Mouse (Mus musculus) forebrain, postnatal 0 days (tissue): ENCODE measurements around the gene Bace1. TPM values are rescaled to one million over a fixed set of nuclear protein-coding genes. Genes with fewer than 3 reads are reported as not detected.
A peak's percentile ranks its signal among the peaks of the same experiment; 100 is the strongest.

Source experiments
- ATAC-seq: fragments of 200-750 bp; cut with Nextera tagmentation; 2 replicates; pipeline ENCODE4 v1.8.0; 2017; ENCODE audit warnings: mild to moderate bottlenecking, moderate library complexity
- DNase-seq: peaks from one replicate; pipeline ENCODE4 v3.0.0-alpha.2; 2015
- H3K27ac ChIP-seq: fragments of 300-500 bp; sonication (generic); 2 replicates; pipeline ENCODE4 v1.5.1; 2014; ENCODE audit warnings: low read depth, mild to moderate bottlenecking, antibody characterized with exemption, low read length, moderate library complexity, mixed read lengths
- H3K27me3 ChIP-seq: fragments of 300-500 bp; sonication (generic); 2 replicates; pipeline ENCODE4 v1.6.1; 2014; ENCODE audit warnings: mild to moderate bottlenecking, low read length, mixed read lengths; ENCODE audit not compliant: insufficient read depth
- H3K36me3 ChIP-seq: fragments of 300-500 bp; sonication (generic); 2 replicates; pipeline ENCODE4 v1.6.1; 2014; ENCODE audit warnings: mild to moderate bottlenecking, moderate library complexity; ENCODE audit not compliant: insufficient read depth
- H3K4me1 ChIP-seq: fragments of 300-500 bp; sonication (generic); 2 replicates; pipeline ENCODE4 v1.6.1; 2014; ENCODE audit warnings: antibody characterized with exemption; ENCODE audit not compliant: insufficient read depth
- H3K4me2 ChIP-seq: fragments of 300-500 bp; sonication (generic); 2 replicates; pipeline ENCODE4 v1.6.1; 2014; ENCODE audit warnings: low read depth, mild to moderate bottlenecking, moderate library complexity
- H3K4me3 ChIP-seq: fragments of 300-500 bp; sonication (generic); 2 replicates; pipeline ENCODE4 v1.5.1; 2014; ENCODE audit warnings: low read depth, low read length, mixed read lengths
- H3K9ac ChIP-seq: fragments of 300-500 bp; sonication (generic); 2 replicates; pipeline ENCODE4 v1.6.1; 2014; ENCODE audit warnings: mild to moderate bottlenecking
- H3K9me3 ChIP-seq: fragments of 300-500 bp; sonication (generic); 2 replicates; pipeline ENCODE4 v1.6.1; 2016; ENCODE audit warnings: low read length
- CTCF ChIP-seq: sonication (generic); IDR thresholded peaks from 2 replicates; pipeline ENCODE4 v1.5.1; 2016; ENCODE audit warnings: antibody characterized with exemption, control low read depth, low read depth
- WGBS: fragments of 180-500 bp; shearing (Covaris S2); extraction: QIAGEN DNeasy Blood & Tissue Kit; methylation state at CpG from one replicate; pipeline ENCODE4 v1.1.7; 2014; 5-methylcytosine and 5-hydroxymethylcytosine counted together
- polyA plus RNA-seq: library from polyadenylated mRNA; unstranded; fragments of >200 nt; fragmentation: Nextera tagmentation; extraction: Ambion mirVana; gene quantifications from 2 replicates; pipeline ENCODE4 v1.2.1, GENCODE M21; 2015
- total RNA-seq: library from RNA; depleted of rRNA; stranded (reverse); fragments of >200 nt; gene quantifications from 2 replicates; pipeline ENCODE4 v1.2.3, GENCODE M21; 2014; rRNA removed

Gene Bace1
- total and polyA plus RNA-seq, 2 experiments from 2014 or later: 39.1 to 48.5 TPM

- Histone ChIP-seq H3K4me3 (no peak overlapping the region), H3K9ac (no peak overlapping the region), H3K27me3 (no peaks in the 10 kb centered on the region), H3K36me3 (peaks cover 72% of the 10 kb centered on the region), H3K9me3 (no peaks in the 10 kb centered on the region), H3K4me1 (no peaks in the 10 kb centered on the region; the same call in 1 of the 2 replicates), H3K27ac (no peak overlapping the region), H3K4me2 (no peak overlapping the region)
- ATAC-seq: no peak
- TF ChIP-seq CTCF: peak; percentile 65
- WGBS: 87% methylated on average over 1 of the region's 1 CpGs
- DNase-seq: peak; percentile 29
Observed at GRCm38 (mm10) chr9:45911673-45912072, 73.3 kb downstream of the Bace1 start.

Other genes starting within 250 kb of the Bace1 start
- gene Cep164, start 9.9 kb upstream of the Bace1 start, total RNA-seq: 16.3 and 22.0 TPM in 2 replicates
- 7.3 and 10.4 TPM in 2 replicates for gene Cep164, start 9.9 kb upstream of the Bace1 start, polyA plus RNA-seq
- gene Pcsk7, start 67.9 kb downstream of the Bace1 start, total RNA-seq: 32.5 and 33.8 TPM in 2 replicates
- 13.7 and 16.1 TPM in 2 replicates for gene Pcsk7, start 67.9 kb downstream of the Bace1 start, polyA plus RNA-seq
- 52.2 and 62.9 TPM in 2 replicates for gene Rnf214, start 68.3 kb downstream of the Bace1 start, total RNA-seq
- gene Rnf214, start 68.3 kb downstream of the Bace1 start, polyA plus RNA-seq: 53.8 and 73.5 TPM in 2 replicates
- gene Tagln, start 97.5 kb downstream of the Bace1 start, total RNA-seq: 5.6 and 7.7 TPM in 2 replicates
- 3.5 and 3.7 TPM in 2 replicates for gene Tagln, start 97.5 kb downstream of the Bace1 start, polyA plus RNA-seq
- gene Sidt2, start 116.7 kb downstream of the Bace1 start, total RNA-seq: 65.6 and 77.5 TPM in 2 replicates
- 33.5 and 46.5 TPM in 2 replicates for gene Sidt2, start 116.7 kb downstream of the Bace1 start, polyA plus RNA-seq
- 318 and 354 TPM in 2 replicates for gene Pafah1b2, start 174.1 kb downstream of the Bace1 start, total RNA-seq
- 222 and 258 TPM in 2 replicates for gene Pafah1b2, start 174.1 kb downstream of the Bace1 start, polyA plus RNA-seq
- 24.2 and 27.9 TPM in 2 replicates for gene Sik3, start 174.2 kb downstream of the Bace1 start, total RNA-seq
- gene Sik3, start 174.2 kb downstream of the Bace1 start, polyA plus RNA-seq: 8.4 and 9.3 TPM in 2 replicates